Mouse (Mus musculus) kidney, adult 2 months (tissue): Measurements from ENCODE around the gene Susd6. TPM values are rescaled to one million over a fixed set of nuclear protein-coding genes. Genes with fewer than 3 reads are reported as not detected.
A peak's percentile ranks its signal among the peaks of the same experiment; 100 is the strongest.

Source experiments
- DNase-seq: peaks from one replicate; pipeline ENCODE4 v3.0.0; 2021
- H3K27ac ChIP-seq: fragments of 200-500 bp; 2 replicates; pipeline ENCODE4 v1.5.1; 2012; ENCODE audit warnings: low read depth, low read length, control low read depth, inconsistent platforms; ENCODE audit not compliant: insufficient read depth
- H3K27me3 ChIP-seq: fragments of 200-500 bp; replicated peaks from 2 replicates; pipeline ENCODE4 v1.6.1; 2012; ENCODE audit warnings: mild to moderate bottlenecking, moderate library complexity, low read length, inconsistent platforms; ENCODE audit not compliant: control insufficient read depth, insufficient read depth
- H3K36me3 ChIP-seq: fragments of 200-500 bp; 2 replicates; pipeline ENCODE4 v1.6.1; 2012; ENCODE audit warnings: mild to moderate bottlenecking, moderate library complexity, low read length, inconsistent platforms; ENCODE audit not compliant: control insufficient read depth, insufficient read depth
- H3K4me1 ChIP-seq: fragments of 200-500 bp; 2 replicates; pipeline ENCODE4 v1.6.1; 2011; ENCODE audit warnings: low read length; ENCODE audit not compliant: control insufficient read depth, insufficient read depth
- H3K4me3 ChIP-seq: fragments of 200-500 bp; 2 replicates; pipeline ENCODE4 v1.5.1; 2011; ENCODE audit warnings: mild to moderate bottlenecking, low read depth, low read length, control low read depth; ENCODE audit not compliant: insufficient read depth
- CTCF ChIP-seq: fragments of 200-500 bp; conservative IDR thresholded peaks from 2 replicates; pipeline ENCODE4 v1.5.1; 2011; ENCODE audit warnings: low read depth, mild to moderate bottlenecking, control low read depth, low read length, moderate library complexity, mixed read lengths; ENCODE audit not compliant: insufficient read depth, insufficient read length
- POLR2A ChIP-seq: fragments of 200-500 bp; IDR thresholded peaks from one replicate; pipeline ENCODE4 v1.6.1; 2011; ENCODE audit warnings: low read depth, low read length, control low read depth
- WGBS: fragments of 180-500 bp; shearing (Covaris S2); methylation state at CpG from one replicate; pipeline ENCODE4 v1.1.7; 2018; 5-methylcytosine and 5-hydroxymethylcytosine counted together
- polyA plus RNA-seq: library from polyadenylated mRNA; depleted of rRNA; stranded (reverse); fragments of >200 nt; gene quantifications from 2 replicates; pipeline ENCODE4 v1.2.3, GENCODE M21; 2012

Gene Susd6
- polyA plus RNA-seq, 1 experiment = 65.5 TPM

- no peak for DNase-seq
- no peak overlapping the region for H3K4me3 ChIP-seq
- no peaks in the 10 kb centered on the region for H3K4me1 ChIP-seq
- no peaks in the 10 kb centered on the region for H3K27me3 ChIP-seq
- WGBS = 76% methylated on average over 4 of the region's 4 CpGs
- no peak overlapping the region for H3K27ac ChIP-seq
- no peaks in the 10 kb centered on the region for H3K36me3 ChIP-seq
- TF ChIP-seq CTCF (no peak), POLR2A (no peak)
Observed at GRCm38 (mm10) chr12:80776046-80776634, 14.2 kb upstream of the Susd6 start.

- DNase-seq = no peak
- H3K4me1 ChIP-seq = no peaks in the 10 kb centered on the region
- TF ChIP-seq POLR2A = no peak
- TF ChIP-seq CTCF = no peak
- H3K27me3 ChIP-seq = no peaks in the 10 kb centered on the region
- H3K27ac ChIP-seq = no peak overlapping the region
- H3K36me3 ChIP-seq = no peaks in the 10 kb centered on the region
- WGBS = 89% methylated on average over 16 of the region's 16 CpGs
- H3K4me3 ChIP-seq = no peak overlapping the region
Observed at GRCm38 (mm10) chr12:80778188-80778936, 11.9 kb upstream of the Susd6 start.

GRCm38 (mm10) chr12:80779760-80780159 is 10.6 kb upstream of the Susd6 start:
- TF ChIP-seq POLR2A (no peak), CTCF (no peak)
- Histone ChIP-seq H3K36me3 (no peaks in the 10 kb centered on the region), H3K4me3 (no peak overlapping the region), H3K4me1 (no peaks in the 10 kb centered on the region), H3K27ac (no peak overlapping the region), H3K27me3 (no peaks in the 10 kb centered on the region)
- DNase-seq = no peak
- WGBS = 90% methylated on average over 4 of the region's 4 CpGs

- Histone ChIP-seq H3K4me1 (no peaks in the 10 kb centered on the region; the same call in 1 of the 2 replicates), H3K27ac (no peak overlapping the region), H3K4me3 (no peak overlapping the region), H3K27me3 (no peaks in the 10 kb centered on the region), H3K36me3 (no peaks in the 10 kb centered on the region)
- 84% methylated on average over 3 of the region's 3 CpGs for WGBS
- TF ChIP-seq CTCF (no peak), POLR2A (no peak)
- DNase-seq = no peak
Observed at GRCm38 (mm10) chr12:80782190-80782589, 8.1 kb upstream of the Susd6 start.

- H3K36me3 ChIP-seq = no peaks in the 10 kb centered on the region
- H3K4me3 ChIP-seq = no peak overlapping the region
- no peak overlapping the region for H3K27ac ChIP-seq
- H3K27me3 ChIP-seq = no peaks in the 10 kb centered on the region
- DNase-seq = peak; percentile 48
- TF ChIP-seq POLR2A (no peak), CTCF (0 out of 2 replicates have a peak, but pooled peaks have one; percentile 19)
- peaks cover 3% of the 10 kb centered on the region; the same call in 1 of the 2 replicates for H3K4me1 ChIP-seq
- WGBS = 42% methylated on average over 3 of the region's 3 CpGs
Observed at GRCm38 (mm10) chr12:80782892-80783291, 7.4 kb upstream of the Susd6 start.

- Histone ChIP-seq H3K4me3 (no peak overlapping the region), H3K27me3 (no peaks in the 10 kb centered on the region), H3K36me3 (no peaks in the 10 kb centered on the region), H3K27ac (no peak overlapping the region), H3K4me1 (peaks cover 3% of the 10 kb centered on the region; the same call in 1 of the 2 replicates)
- 96% methylated on average over 1 of the region's 1 CpGs for WGBS
- no peak for DNase-seq
- no peak for TF ChIP-seq CTCF
- no peak for TF ChIP-seq POLR2A
Observed at GRCm38 (mm10) chr12:80783889-80784288, 6.4 kb upstream of the Susd6 start.

- TF ChIP-seq POLR2A = no peak
- 86% methylated on average over 5 of the region's 5 CpGs for WGBS
- H3K4me1 ChIP-seq = peaks cover 6% of the 10 kb centered on the region; the same call in 1 of the 2 replicates
- no peaks in the 10 kb centered on the region for H3K27me3 ChIP-seq
- no peaks in the 10 kb centered on the region for H3K36me3 ChIP-seq
- H3K4me3 ChIP-seq = no peak overlapping the region
- no peak for DNase-seq
- no peak overlapping the region for H3K27ac ChIP-seq
Observed at GRCm38 (mm10) chr12:80785005-80785404, 5.3 kb upstream of the Susd6 start.
